Mouse (Mus musculus) C2C12 (cell line): ENCODE measurements around the gene Bcas3.

ENCODE experiments used
- CEBPB ChIP-seq: IDR thresholded peaks from one replicate; pipeline ENCODE4 v1.6.1; 2011; ENCODE audit warnings: low read depth, mild to moderate bottlenecking, control low read depth, moderate library complexity
- CTCF ChIP-seq: IDR thresholded peaks from one replicate; pipeline ENCODE4 v1.5.1; 2011; ENCODE audit not compliant: control insufficient read depth, insufficient read depth, insufficient read length
- FOSL1 ChIP-seq: IDR thresholded peaks from one replicate; pipeline ENCODE4 v1.8.0; 2011; ENCODE audit warnings: mild to moderate bottlenecking, low read length; ENCODE audit not compliant: poor library complexity, insufficient read depth, severe bottlenecking
- MAX ChIP-seq: IDR thresholded peaks from one replicate; pipeline ENCODE4 v1.6.1; 2011; ENCODE audit warnings: mild to moderate bottlenecking, control low read depth
- MYOD1 ChIP-seq: IDR thresholded peaks from one replicate; pipeline ENCODE4 v1.6.1; 2011; ENCODE audit warnings: low read depth; ENCODE audit not compliant: control insufficient read depth, insufficient read length
- MYOG ChIP-seq: IDR thresholded peaks from one replicate; pipeline ENCODE4 v1.6.1; 2011; ENCODE audit not compliant: control insufficient read depth, insufficient read length; ENCODE audit errors: extremely low read depth
- USF1 ChIP-seq: IDR thresholded peaks from one replicate; pipeline ENCODE4 v1.6.1; 2011; ENCODE audit warnings: low read depth, mild to moderate bottlenecking, control low read depth, moderate library complexity

DNA sequence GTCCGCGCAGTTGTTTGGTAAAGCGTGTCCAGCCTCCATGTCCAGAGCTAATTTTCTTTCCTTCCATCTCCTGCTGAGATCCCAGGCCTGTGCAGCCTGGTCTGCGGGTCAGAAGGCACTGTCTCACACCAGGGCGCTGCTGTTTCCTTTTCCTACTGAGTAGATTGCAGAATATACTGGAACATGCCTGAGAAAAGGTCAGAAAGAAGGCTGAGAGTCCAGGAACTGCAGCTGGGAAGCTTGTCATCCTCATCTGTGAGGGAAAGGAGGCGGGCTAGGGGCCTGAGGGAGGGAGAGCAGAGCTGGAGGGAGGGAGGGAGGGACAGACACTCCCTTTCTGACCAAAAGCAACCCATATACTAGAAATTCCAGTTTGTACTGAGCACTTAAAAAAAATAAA is 170.7 kb downstream of the Bcas3 start:
- TF ChIP-seq CTCF (no peak), MAX (no peak), CEBPB (no peak), USF1 (no peak), MYOG (no peak), FOSL1 (no peak), MYOD1 (no peak)
